Mouse (Mus musculus): ENCODE measurements around the gene Icmt. TPM values are rescaled to one million over a fixed set of nuclear protein-coding genes. Genes with fewer than 3 reads are reported as not detected.

Gene Icmt
- polyA plus RNA-seq, 1 experiment from 2014 or later = 22.6 TPM

- Histone ChIP-seq H3K27me3 (ENCODE audit: control insufficient read depth, insufficient read depth, low read length) (no peaks in the 10 kb centered on the region), H3K4me2 (replicated peaks; ENCODE audit: low read depth, low read length) (no peak overlapping the region), H3K9ac (replicated peaks; ENCODE audit: low read depth, low read length) (no peak overlapping the region), H3K9me3 (ENCODE audit: control insufficient read depth, low read depth, low read length) (no peaks in the 10 kb centered on the region), H3K27ac (ENCODE audit: low read length) (no peak overlapping the region), H3K4me3 (ENCODE audit: low read depth, low read length) (no peak overlapping the region), H3K36me3 (ENCODE audit: control insufficient read depth, insufficient read depth, low read length) (no peaks in the 10 kb centered on the region; the same call in 1 of the 2 replicates), H3K4me1 (ENCODE audit: control insufficient read depth, insufficient read depth, low read length) (peaks cover 11% of the 10 kb centered on the region; the same call in 1 of the 2 replicates)
- WGBS = 53% methylated on average over 4 of the region's 4 CpGs
- no peak for ATAC-seq (ENCODE audit: insufficient number of reproducible peaks, insufficient read depth, low FRiP score, low read depth)
These were observed 32.9 kb upstream of the Icmt start for GRCm38 (mm10) chr4:152264177-152264530.

GRCm38 (mm10) chr4:152264867-152265568 lies 32.0 kb upstream of the Icmt start:
- Histone ChIP-seq H3K4me1 (ENCODE audit: control insufficient read depth, insufficient read depth, low read length) (peaks cover 11% of the 10 kb centered on the region; the same call in 1 of the 2 replicates), H3K9me3 (ENCODE audit: control insufficient read depth, low read depth, low read length) (no peaks in the 10 kb centered on the region), H3K36me3 (ENCODE audit: control insufficient read depth, insufficient read depth, low read length) (no peaks in the 10 kb centered on the region), H3K4me3 (ENCODE audit: low read depth, low read length) (no peak overlapping the region), H3K27me3 (ENCODE audit: control insufficient read depth, insufficient read depth, low read length) (no peaks in the 10 kb centered on the region), H3K4me2 (replicated peaks; ENCODE audit: low read depth, low read length) (no peak overlapping the region), H3K27ac (ENCODE audit: low read length) (no peak overlapping the region), H3K9ac (replicated peaks; ENCODE audit: low read depth, low read length) (no peak overlapping the region)
- no peak for ATAC-seq (ENCODE audit: insufficient number of reproducible peaks, insufficient read depth, low FRiP score, low read depth)
- WGBS = 89% methylated on average over 9 of the region's 9 CpGs

- no peaks in the 10 kb centered on the region for H3K36me3 ChIP-seq (ENCODE audit: control insufficient read depth, insufficient read depth, low read length)
- no peaks in the 10 kb centered on the region for H3K9me3 ChIP-seq (ENCODE audit: control insufficient read depth, low read depth, low read length)
- no peak overlapping the region for H3K9ac ChIP-seq (replicated peaks; ENCODE audit: low read depth, low read length)
- ATAC-seq (ENCODE audit: insufficient number of reproducible peaks, insufficient read depth, low FRiP score, low read depth) = no peak
- no peak overlapping the region for H3K27ac ChIP-seq (ENCODE audit: low read length)
- 55% methylated on average over 5 of the region's 5 CpGs for WGBS
- no peak overlapping the region for H3K4me2 ChIP-seq (replicated peaks; ENCODE audit: low read depth, low read length)
- H3K4me1 ChIP-seq (ENCODE audit: control insufficient read depth, insufficient read depth, low read length) = peaks cover 11% of the 10 kb centered on the region; the same call in 1 of the 2 replicates
- H3K4me3 ChIP-seq (ENCODE audit: low read depth, low read length) = no peak overlapping the region
- H3K27me3 ChIP-seq (ENCODE audit: control insufficient read depth, insufficient read depth, low read length) = no peaks in the 10 kb centered on the region
These were observed 31.2 kb upstream of the Icmt start for GRCm38 (mm10) chr4:152265791-152266190.

GRCm38 (mm10) chr4:152266236-152266895 lies 30.7 kb upstream of the Icmt start:
- no peak overlapping the region for H3K9ac ChIP-seq (replicated peaks; ENCODE audit: low read depth, low read length)
- no peak overlapping the region for H3K4me2 ChIP-seq (replicated peaks; ENCODE audit: low read depth, low read length)
- no peak overlapping the region for H3K4me3 ChIP-seq (ENCODE audit: low read depth, low read length)
- 46% methylated on average over 10 of the region's 10 CpGs for WGBS
- no peaks in the 10 kb centered on the region for H3K9me3 ChIP-seq (ENCODE audit: control insufficient read depth, low read depth, low read length)
- peaks cover 14% of the 10 kb centered on the region; the same call in 1 of the 2 replicates for H3K4me1 ChIP-seq (ENCODE audit: control insufficient read depth, insufficient read depth, low read length)
- no peak overlapping the region for H3K27ac ChIP-seq (ENCODE audit: low read length)
- H3K27me3 ChIP-seq (ENCODE audit: control insufficient read depth, insufficient read depth, low read length) = no peaks in the 10 kb centered on the region
- H3K36me3 ChIP-seq (ENCODE audit: control insufficient read depth, insufficient read depth, low read length) = no peaks in the 10 kb centered on the region
- ATAC-seq (ENCODE audit: insufficient number of reproducible peaks, insufficient read depth, low FRiP score, low read depth) = no peak

DNA sequence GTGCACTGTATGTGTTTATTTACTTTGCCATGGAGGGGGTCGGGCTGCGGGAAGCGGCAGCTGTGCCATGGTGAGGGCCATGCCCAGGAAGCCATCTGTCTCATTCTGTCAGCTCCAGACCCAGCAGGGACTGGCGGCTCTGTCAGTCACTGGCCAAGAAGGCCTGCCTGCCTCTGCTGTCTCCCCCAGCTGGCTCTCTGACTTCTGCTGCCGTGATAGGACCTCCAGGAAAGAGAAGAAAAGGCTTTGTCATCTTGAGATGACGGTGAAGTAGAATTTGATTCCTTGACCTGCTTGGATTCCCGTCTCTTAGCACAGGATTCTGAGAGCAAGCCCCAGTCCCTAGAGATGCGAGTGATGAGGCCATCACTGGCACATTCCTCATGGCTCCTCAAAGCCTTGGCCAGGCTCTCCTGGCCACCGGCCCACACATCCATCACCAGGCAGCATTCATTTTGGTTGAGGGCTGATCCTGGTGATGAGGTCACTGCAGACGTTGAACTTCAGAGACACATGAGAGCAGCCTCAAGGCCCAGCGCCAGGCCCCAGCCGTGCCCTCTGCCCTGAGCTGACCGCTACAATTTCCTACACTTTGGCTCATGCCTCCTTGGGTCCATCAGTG lies 29.2 kb upstream of the Icmt start:
- Histone ChIP-seq H3K9me3 (ENCODE audit: control insufficient read depth, low read depth, low read length) (no peaks in the 10 kb centered on the region), H3K9ac (replicated peaks; ENCODE audit: low read depth, low read length) (no peak overlapping the region), H3K27me3 (ENCODE audit: control insufficient read depth, insufficient read depth, low read length) (no peaks in the 10 kb centered on the region), H3K4me3 (ENCODE audit: low read depth, low read length) (no peak overlapping the region), H3K36me3 (ENCODE audit: control insufficient read depth, insufficient read depth, low read length) (no peaks in the 10 kb centered on the region), H3K27ac (ENCODE audit: low read length) (no peak overlapping the region), H3K4me2 (replicated peaks; ENCODE audit: low read depth, low read length) (no peak overlapping the region), H3K4me1 (ENCODE audit: control insufficient read depth, insufficient read depth, low read length) (peaks cover 27% of the 10 kb centered on the region; the same call in 1 of the 2 replicates)
- WGBS = 59% methylated on average over 13 of the region's 13 CpGs
- no peak for ATAC-seq (ENCODE audit: insufficient number of reproducible peaks, insufficient read depth, low FRiP score, low read depth)

GRCm38 (mm10) chr4:152269967-152270366 lies 27.1 kb upstream of the Icmt start:
- H3K27ac ChIP-seq (ENCODE audit: low read length) = no peak overlapping the region
- H3K9me3 ChIP-seq (ENCODE audit: control insufficient read depth, low read depth, low read length) = no peaks in the 10 kb centered on the region
- H3K4me3 ChIP-seq (ENCODE audit: low read depth, low read length) = no peak overlapping the region
- ATAC-seq (ENCODE audit: insufficient number of reproducible peaks, insufficient read depth, low FRiP score, low read depth) = no peak
- no peaks in the 10 kb centered on the region for H3K36me3 ChIP-seq (ENCODE audit: control insufficient read depth, insufficient read depth, low read length)
- no peaks in the 10 kb centered on the region for H3K27me3 ChIP-seq (ENCODE audit: control insufficient read depth, insufficient read depth, low read length)
- H3K9ac ChIP-seq (replicated peaks; ENCODE audit: low read depth, low read length) = no peak overlapping the region
- H3K4me1 ChIP-seq (ENCODE audit: control insufficient read depth, insufficient read depth, low read length) = peaks cover 30% of the 10 kb centered on the region
- WGBS = 85% methylated on average over 13 of the region's 13 CpGs
- no peak overlapping the region for H3K4me2 ChIP-seq (replicated peaks; ENCODE audit: low read depth, low read length)

DNA sequence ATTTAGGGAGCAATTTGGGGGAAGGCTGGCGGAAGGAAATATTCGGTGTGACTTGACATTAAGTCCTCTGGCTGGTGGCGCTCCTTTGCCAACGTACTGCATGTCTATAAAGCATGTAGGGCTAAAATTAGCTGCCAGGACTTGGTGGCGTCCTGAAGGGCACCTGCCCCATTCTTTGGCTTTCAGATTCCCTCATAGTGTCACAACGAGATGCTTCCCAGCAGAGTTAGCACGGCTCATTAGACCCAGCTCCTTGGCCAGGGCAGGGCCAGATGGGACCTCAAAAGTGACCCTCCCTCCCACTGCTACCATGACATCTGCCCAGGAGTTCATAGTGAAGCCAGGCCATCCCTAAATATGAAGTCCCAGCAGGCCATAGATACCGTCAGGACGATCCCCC lies 26.4 kb upstream of the Icmt start:
- Histone ChIP-seq H3K4me2 (replicated peaks; ENCODE audit: low read depth, low read length) (no peak overlapping the region), H3K9ac (replicated peaks; ENCODE audit: low read depth, low read length) (no peak overlapping the region), H3K4me1 (ENCODE audit: control insufficient read depth, insufficient read depth, low read length) (peaks cover 30% of the 10 kb centered on the region), H3K27ac (ENCODE audit: low read length) (no peak overlapping the region), H3K9me3 (ENCODE audit: control insufficient read depth, low read depth, low read length) (no peaks in the 10 kb centered on the region), H3K4me3 (ENCODE audit: low read depth, low read length) (no peak overlapping the region), H3K36me3 (ENCODE audit: control insufficient read depth, insufficient read depth, low read length) (no peaks in the 10 kb centered on the region), H3K27me3 (ENCODE audit: control insufficient read depth, insufficient read depth, low read length) (0 out of 2 replicates have a peak, but pooled peaks cover 3% of the 10 kb centered on the region)
- WGBS = 88% methylated on average over 9 of the region's 9 CpGs
- no peak for ATAC-seq (ENCODE audit: insufficient number of reproducible peaks, insufficient read depth, low FRiP score, low read depth)

- Histone ChIP-seq H3K9me3 (ENCODE audit: control insufficient read depth, low read depth, low read length) (no peaks in the 10 kb centered on the region), H3K4me1 (ENCODE audit: control insufficient read depth, insufficient read depth, low read length) (peaks cover 30% of the 10 kb centered on the region), H3K4me2 (replicated peaks; ENCODE audit: low read depth, low read length) (no peak overlapping the region), H3K27me3 (ENCODE audit: control insufficient read depth, insufficient read depth, low read length) (0 out of 2 replicates have a peak, but pooled peaks cover 3% of the 10 kb centered on the region), H3K9ac (replicated peaks; ENCODE audit: low read depth, low read length) (no peak overlapping the region), H3K36me3 (ENCODE audit: control insufficient read depth, insufficient read depth, low read length) (no peaks in the 10 kb centered on the region), H3K27ac (ENCODE audit: low read length) (peak overlapping the region; percentile 84; the same call in 1 of the 2 replicates), H3K4me3 (ENCODE audit: low read depth, low read length) (no peak overlapping the region)
- 88% methylated on average over 11 of the region's 11 CpGs for WGBS
- ATAC-seq (ENCODE audit: insufficient number of reproducible peaks, insufficient read depth, low FRiP score, low read depth) = no peak
These were observed 25.7 kb upstream of the Icmt start for GRCm38 (mm10) chr4:152271334-152271733.

All from stomach, embryonic 14.5 days (tissue).